In genomic region chr12:102758936-102759335, GRCm38 (mm10) we compare ENCODE assay signal across 8 mouse cellular contexts. TPM values are rescaled to one million over a fixed set of nuclear protein-coding genes. Genes with fewer than 3 reads are reported as not detected.
DNase-seq lines count a peak whose midpoint lies in the region; ATAC-seq and TF ChIP-seq lines count a peak whose summit lies in the region.

No protein-coding gene starts in this region.

- no peaks in the 10 kb centered on the region for H3K27me3 ChIP-seq in kidney, embryonic 16.5 days (ENCODE audit: insufficient read depth, low read length)
- no peaks in the 10 kb centered on the region for H3K27me3 ChIP-seq in embryonic facial prominence, embryonic 10.5 days (replicated peaks; ENCODE audit: low read depth, poor library complexity, severe bottlenecking)
- no peaks in the 10 kb centered on the region for H3K27me3 ChIP-seq in intestine, embryonic 14.5 days (replicated peaks; ENCODE audit: control insufficient read depth, insufficient read depth, low read length)
- H3K27me3 ChIP-seq in midbrain, postnatal 0 days (ENCODE audit: insufficient read depth, low read length), result no peaks in the 10 kb centered on the region

- no peak for ATAC-seq in kidney, embryonic 16.5 days (ENCODE audit: low FRiP score, low TSS enrichment)
- no peak for ATAC-seq in intestine, embryonic 14.5 days (replicated peaks; ENCODE audit: low FRiP score, low TSS enrichment, low read depth)
- ATAC-seq in midbrain, postnatal 0 days (ENCODE audit: low FRiP score), result no peak

- peak overlapping the region; percentile 79 for H3K4me3 ChIP-seq in kidney, embryonic 16.5 days (ENCODE audit: low read length)
- H3K4me3 ChIP-seq in embryonic facial prominence, embryonic 10.5 days, result peak overlapping the region; percentile 81
- H3K4me3 ChIP-seq in intestine, embryonic 14.5 days (ENCODE audit: low read depth, low read length), result peak overlapping the region; percentile 83
- H3K4me3 ChIP-seq in midbrain, postnatal 0 days (ENCODE audit: low read depth, low read length), result peak overlapping the region; percentile 85

- H3K36me3 ChIP-seq in kidney, embryonic 16.5 days (ENCODE audit: insufficient read depth, low read length), result peaks cover 3% of the 10 kb centered on the region; the same call in 1 of the 2 replicates
- H3K36me3 ChIP-seq in embryonic facial prominence, embryonic 10.5 days (replicated peaks), result peaks cover 42% of the 10 kb centered on the region
- H3K36me3 ChIP-seq in intestine, embryonic 14.5 days (ENCODE audit: control insufficient read depth, insufficient read depth, low read length), result peaks cover 16% of the 10 kb centered on the region
- H3K36me3 ChIP-seq in midbrain, postnatal 0 days (ENCODE audit: insufficient read depth, low read length), result 0 out of 2 replicates have a peak, but pooled peaks cover 3% of the 10 kb centered on the region

- WGBS in kidney, embryonic 16.5 days, result 0% methylated on average over 5 of the region's 5 CpGs
- WGBS in embryonic facial prominence, embryonic 10.5 days, result 5% methylated on average over 5 of the region's 5 CpGs
- WGBS in intestine, embryonic 14.5 days, result 5% methylated on average over 5 of the region's 5 CpGs
- WGBS in midbrain, postnatal 0 days, result 1% methylated on average over 5 of the region's 5 CpGs

- H3K4me2 ChIP-seq in kidney, embryonic 16.5 days (replicated peaks; ENCODE audit: low read depth, low read length), result peak overlapping the region; percentile 79
- H3K4me2 ChIP-seq in intestine, embryonic 14.5 days (ENCODE audit: low read length), result peak overlapping the region; percentile 94
- peak overlapping the region; percentile 88 for H3K4me2 ChIP-seq in midbrain, postnatal 0 days (ENCODE audit: low read depth, low read length, poor library complexity, severe bottlenecking)

- peaks cover 15% of the 10 kb centered on the region for H3K4me1 ChIP-seq in kidney, embryonic 16.5 days (ENCODE audit: insufficient read depth, low read length)
- H3K4me1 ChIP-seq in embryonic facial prominence, embryonic 10.5 days, result peaks cover 27% of the 10 kb centered on the region
- peaks cover 10% of the 10 kb centered on the region; the same call in 1 of the 2 replicates for H3K4me1 ChIP-seq in intestine, embryonic 14.5 days (replicated peaks; ENCODE audit: control insufficient read depth, insufficient read depth, low read length)
- peaks cover 9% of the 10 kb centered on the region for H3K4me1 ChIP-seq in midbrain, postnatal 0 days (ENCODE audit: insufficient read depth, low read length)

- H3K27ac ChIP-seq in kidney, embryonic 16.5 days (ENCODE audit: low read length), result no peak overlapping the region; the same call in 1 of the 2 replicates
- H3K27ac ChIP-seq in embryonic facial prominence, embryonic 10.5 days (replicated peaks), result peak overlapping the region; percentile 63; the same call in 1 of the 2 replicates
- no peak overlapping the region; the same call in 1 of the 2 replicates for H3K27ac ChIP-seq in intestine, embryonic 14.5 days (ENCODE audit: low read depth)
- no peak overlapping the region for H3K27ac ChIP-seq in midbrain, postnatal 0 days (ENCODE audit: low read depth, low read length)

- peak overlapping the region; percentile 79 for H3K9ac ChIP-seq in kidney, embryonic 16.5 days (replicated peaks; ENCODE audit: low read length)
- H3K9ac ChIP-seq in intestine, embryonic 14.5 days (ENCODE audit: low read length), result peak overlapping the region; percentile 74
- H3K9ac ChIP-seq in midbrain, postnatal 0 days (replicated peaks; ENCODE audit: low read length, poor library complexity, severe bottlenecking), result peak overlapping the region; percentile 75; the same call in 1 of the 2 replicates

- TF ChIP-seq CTCF in midbrain, postnatal 0 days (IDR thresholded peaks at IDR 0.05), result no peak

- no peak for DNase-seq in kidney, adult 11 months
- no peak for DNase-seq in embryonic facial prominence, embryonic 10.5 days (ENCODE audit: low spot score)
- no peak for DNase-seq in intestine, embryonic 14.5 days (ENCODE audit: low spot score)
- no peak for DNase-seq in midbrain, postnatal 0 days (ENCODE audit: low spot score)
- DNase-seq in B cell, adult 2 months, result no peak
- no peak for DNase-seq in layer of hippocampus, postnatal 25 days (ENCODE audit: extremely low spot score in 1 of 2, low spot score in 1 of 2)
- no peak for DNase-seq in right cerebral cortex, postnatal 36 days (ENCODE audit: low spot score in 2 of 2)

- H3K9me3 ChIP-seq in kidney, embryonic 16.5 days (ENCODE audit: low read length), result no peaks in the 10 kb centered on the region
- no peaks in the 10 kb centered on the region for H3K9me3 ChIP-seq in embryonic facial prominence, embryonic 10.5 days
- no peaks in the 10 kb centered on the region for H3K9me3 ChIP-seq in intestine, embryonic 14.5 days (ENCODE audit: control insufficient read depth, low read length)
- H3K9me3 ChIP-seq in midbrain, postnatal 0 days (ENCODE audit: low read length), result no peaks in the 10 kb centered on the region

RNA-seq across cellular contexts. Expression of gene Gm20604, which starts 0.5 kb away (rescaled TPM):
- 26.6 and 27.2 TPM in 2 replicates for polyA plus RNA-seq in kidney, embryonic 16.5 days (2015; fragmentation: Nextera tagmentation; extraction: Ambion mirVana)
- polyA plus RNA-seq in embryonic facial prominence, embryonic 10.5 days (2016; fragmentation: Nextera tagmentation; extraction: Ambion mirVana), result 29.1 and 31.0 TPM in 2 replicates
- 24.2 TPM in 2 replicates for polyA plus RNA-seq in intestine, embryonic 14.5 days (2014; fragmentation: Nextera tagmentation; extraction: Ambion mirVana)
- total RNA-seq in midbrain, postnatal 0 days (2014; rRNA removed), result 29.7 and 35.1 TPM in 2 replicates
- polyA plus RNA-seq in midbrain, postnatal 0 days (2015; fragmentation: Nextera tagmentation; extraction: Ambion mirVana), result 53.7 and 54.5 TPM in 2 replicates
- total RNA-seq in layer of hippocampus, postnatal 25 days (2021), result 10 to 100 TPM; 16.3 to 19.3 TPM

RNA-seq across cellular contexts. Expression of gene Ubr7, which starts 1.2 kb away (rescaled TPM):
- 45.6 and 47.6 TPM in 2 replicates for polyA plus RNA-seq in kidney, embryonic 16.5 days (2015; fragmentation: Nextera tagmentation; extraction: Ambion mirVana)
- 53.1 and 58.9 TPM in 2 replicates for polyA plus RNA-seq in embryonic facial prominence, embryonic 10.5 days (2016; fragmentation: Nextera tagmentation; extraction: Ambion mirVana)
- 45.7 and 50.9 TPM in 2 replicates for polyA plus RNA-seq in intestine, embryonic 14.5 days (2014; fragmentation: Nextera tagmentation; extraction: Ambion mirVana)
- total RNA-seq in midbrain, postnatal 0 days (2014; rRNA removed), result 45.3 and 51.0 TPM in 2 replicates
- polyA plus RNA-seq in midbrain, postnatal 0 days (2015; fragmentation: Nextera tagmentation; extraction: Ambion mirVana), result 24.4 and 25.6 TPM in 2 replicates
- total RNA-seq in layer of hippocampus, postnatal 25 days (2021), result 10 to 100 TPM; 31.0 to 33.6 TPM

RNA-seq across cellular contexts. Expression of gene Gon7, which starts 1.3 kb away (rescaled TPM):
- 29.3 and 34.0 TPM in 2 replicates for polyA plus RNA-seq in kidney, embryonic 16.5 days (2015; fragmentation: Nextera tagmentation; extraction: Ambion mirVana)
- 49.3 and 53.7 TPM in 2 replicates for polyA plus RNA-seq in embryonic facial prominence, embryonic 10.5 days (2016; fragmentation: Nextera tagmentation; extraction: Ambion mirVana)
- polyA plus RNA-seq in intestine, embryonic 14.5 days (2014; fragmentation: Nextera tagmentation; extraction: Ambion mirVana), result 26.5 and 30.4 TPM in 2 replicates
- 14.4 and 21.0 TPM in 2 replicates for total RNA-seq in midbrain, postnatal 0 days (2014; rRNA removed)
- 30.9 and 39.1 TPM in 2 replicates for polyA plus RNA-seq in midbrain, postnatal 0 days (2015; fragmentation: Nextera tagmentation; extraction: Ambion mirVana)
- total RNA-seq in layer of hippocampus, postnatal 25 days (2021), result 10 to 100 TPM; 13.6 to 15.7 TPM

RNA-seq across cellular contexts. Expression of gene Gm28051, which starts 1.4 kb away (rescaled TPM):
- not detected in 2 replicates for polyA plus RNA-seq in kidney, embryonic 16.5 days (2015; fragmentation: Nextera tagmentation; extraction: Ambion mirVana)
- not detected in 2 replicates for polyA plus RNA-seq in embryonic facial prominence, embryonic 10.5 days (2016; fragmentation: Nextera tagmentation; extraction: Ambion mirVana)
- not detected in 2 replicates for polyA plus RNA-seq in intestine, embryonic 14.5 days (2014; fragmentation: Nextera tagmentation; extraction: Ambion mirVana)
- 0.93 TPM in 1 of 2 replicates, not detected in the other for total RNA-seq in midbrain, postnatal 0 days (2014; rRNA removed)
- not detected in 2 replicates for polyA plus RNA-seq in midbrain, postnatal 0 days (2015; fragmentation: Nextera tagmentation; extraction: Ambion mirVana)
- total RNA-seq in layer of hippocampus, postnatal 25 days (2021), result not detected

RNA-seq across cellular contexts. Expression of gene Tmem251, which starts 15.4 kb away (rescaled TPM):
- polyA plus RNA-seq in kidney, embryonic 16.5 days (2015; fragmentation: Nextera tagmentation; extraction: Ambion mirVana), result 9.5 and 11.0 TPM in 2 replicates
- 9.7 and 11.2 TPM in 2 replicates for polyA plus RNA-seq in embryonic facial prominence, embryonic 10.5 days (2016; fragmentation: Nextera tagmentation; extraction: Ambion mirVana)
- polyA plus RNA-seq in intestine, embryonic 14.5 days (2014; fragmentation: Nextera tagmentation; extraction: Ambion mirVana), result 12.6 and 14.7 TPM in 2 replicates
- 5.9 and 6.2 TPM in 2 replicates for total RNA-seq in midbrain, postnatal 0 days (2014; rRNA removed)
- 11.9 and 12.3 TPM in 2 replicates for polyA plus RNA-seq in midbrain, postnatal 0 days (2015; fragmentation: Nextera tagmentation; extraction: Ambion mirVana)
- total RNA-seq in layer of hippocampus, postnatal 25 days (2021), result 1 to 10 TPM; 4.8 to 5.4 TPM
